Mouse (Mus musculus): ENCODE data around the gene Nkx2-5. TPM values are rescaled to one million over a fixed set of nuclear protein-coding genes. Genes with fewer than 3 reads are reported as not detected.

Gene Nkx2-5
- 10 to 100 TPM; 75.6 to 79.8 TPM for total RNA-seq (2021)
- long read RNA-seq, experiment 1, transcript Nkx2-5-201 (2 exons, 1,525 nt): major isoform, 108 of 123 reads
- long read RNA-seq, experiment 1, transcript Nkx2-5-202 (3 exons, 1,357 nt): minor isoform, 5 of 123 reads
- long read RNA-seq, experiment 1, partial matches to known transcripts: 0 of 123 reads
- long read RNA-seq, experiment 1, other reads (novel, unspliced or antisense): 10 of 123 reads
- long read RNA-seq, experiment 2, transcript Nkx2-5-201 (2 exons, 1,525 nt): major isoform, 56 of 62 reads
- long read RNA-seq, experiment 2, partial matches to known transcripts: 0 of 62 reads
- long read RNA-seq, experiment 2, other reads (novel, unspliced or antisense): 5 of 62 reads

DNA sequence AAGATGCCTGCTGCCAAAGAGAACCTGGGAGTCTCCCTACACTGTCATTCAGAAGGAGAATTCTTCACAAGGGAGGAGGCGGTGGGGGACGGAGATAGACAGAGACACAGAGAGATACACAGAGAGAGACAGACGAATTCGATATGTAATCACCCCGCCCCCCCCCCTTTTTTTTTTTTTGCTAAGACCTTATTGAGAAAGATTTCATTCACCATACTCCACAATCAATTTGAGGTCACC lies at the start of gene Nkx2-5:
TSS of gene Nkx2-5 (minus strand) at position 101 of the 240 bp plus-strand sequence.
- DNase-seq: no peak

DNA sequence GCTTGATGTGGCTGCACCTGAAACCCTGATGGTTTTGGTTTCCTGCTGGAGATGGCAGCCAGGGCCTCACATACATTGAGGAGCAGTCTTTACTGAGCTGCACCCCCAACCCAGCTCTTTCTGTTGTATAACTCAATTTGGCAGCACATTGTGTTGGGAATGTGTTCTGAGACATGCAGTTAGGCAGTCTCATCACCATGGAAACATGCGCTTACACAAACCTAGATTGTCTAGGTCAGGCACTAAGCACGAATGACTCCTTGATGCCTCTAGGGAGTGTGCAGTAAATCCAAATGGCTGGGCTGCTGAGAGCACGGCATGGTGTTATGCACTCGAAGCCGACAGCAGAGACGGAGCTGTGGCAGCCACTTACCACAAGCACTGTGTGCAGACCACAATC lies 49.5 kb upstream of the Nkx2-5 start:
- DNase-seq: no peak

DNA sequence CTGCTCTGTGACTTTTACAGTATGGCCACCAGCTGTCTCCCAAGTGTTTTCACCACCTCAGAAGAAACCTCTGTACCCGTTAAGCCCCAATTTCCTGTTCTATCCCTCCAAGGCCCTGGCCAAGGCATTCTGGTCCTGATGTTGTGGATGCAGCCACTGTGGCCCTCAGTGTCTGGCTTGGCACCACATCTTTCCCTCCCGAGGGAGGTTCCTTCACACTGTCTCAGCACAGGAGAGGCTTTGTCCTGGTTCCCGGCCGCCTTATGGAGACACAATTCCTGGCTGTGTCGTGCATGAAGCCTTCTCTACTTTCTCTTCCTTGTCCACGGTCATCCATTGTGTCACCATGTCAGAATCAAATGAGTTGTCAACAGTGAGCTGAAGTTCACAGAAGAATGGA lies 48.7 kb upstream of the Nkx2-5 start:
- DNase-seq: peak in 1 of 2 experiments; percentile 37

DNA sequence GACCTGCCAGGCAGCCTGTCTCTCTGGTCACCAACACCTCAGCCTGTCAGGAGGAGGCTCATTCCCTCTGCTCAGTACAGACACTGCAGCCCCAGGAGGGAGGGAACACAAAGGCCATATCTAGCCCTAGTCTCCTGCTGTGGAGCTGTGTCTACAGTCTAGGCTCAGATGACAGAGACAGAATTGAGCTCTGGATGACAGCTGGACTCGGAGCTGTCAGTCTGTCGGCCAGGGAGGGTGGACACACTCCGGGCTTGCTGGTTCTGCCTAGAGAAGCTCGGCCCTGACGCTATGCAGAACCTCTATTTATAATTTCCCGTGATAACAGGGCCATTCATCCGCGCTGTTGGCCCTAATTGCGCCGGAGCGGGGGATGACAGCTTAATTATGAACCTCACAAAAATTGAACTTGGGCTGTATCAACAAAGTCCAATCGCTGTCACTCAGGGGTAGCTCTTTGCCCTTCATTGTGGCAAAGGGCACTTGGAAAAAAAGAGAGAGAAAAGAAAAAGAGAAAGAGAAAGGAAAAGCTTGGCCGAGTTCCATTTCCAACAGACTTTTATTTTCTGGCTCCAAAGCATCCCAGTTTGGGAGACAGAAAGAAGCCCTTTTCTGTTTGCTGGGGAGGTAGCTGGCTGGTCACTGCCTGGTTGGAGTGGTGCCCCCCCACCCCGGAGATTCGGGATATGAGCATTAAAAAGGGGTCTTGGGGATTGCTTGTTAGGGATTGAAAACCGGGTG lies 48.0 kb upstream of the Nkx2-5 start:
- DNase-seq: peak; percentile 68 to 82

DNA sequence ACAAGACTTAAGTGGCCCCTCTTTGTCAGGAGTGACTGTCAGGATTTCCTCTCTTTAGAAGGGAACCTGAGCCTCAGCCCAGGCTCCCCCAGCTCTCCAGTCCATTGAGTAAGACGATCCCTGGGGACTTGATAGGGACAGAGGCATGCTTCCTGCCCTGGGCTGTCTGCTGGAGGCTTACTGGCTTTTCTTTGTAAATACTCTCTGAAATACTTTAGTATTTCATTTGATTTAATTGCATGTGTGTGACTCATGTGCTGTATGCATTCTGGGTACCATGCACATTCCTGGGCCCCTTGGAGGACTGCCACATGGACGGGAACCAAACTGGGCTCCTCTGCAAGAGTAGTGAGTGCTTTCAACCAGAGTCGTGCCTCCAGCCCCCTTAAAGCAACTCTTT lies 43.1 kb upstream of the Nkx2-5 start:
- peak in 1 of 2 experiments; percentile 30 for DNase-seq

GRCm38 (mm10) chr17:26886047-26886749 lies 41.4 kb upstream of the Nkx2-5 start:
- peak; percentile 88 to 90 for DNase-seq

GRCm38 (mm10) chr17:26884995-26885926 lies 40.5 kb upstream of the Nkx2-5 start:
- peak; percentile 91 for DNase-seq

GRCm38 (mm10) chr17:26883585-26883984 lies 38.8 kb upstream of the Nkx2-5 start:
- DNase-seq: no peak

GRCm38 (mm10) chr17:26882706-26883105 lies 37.9 kb upstream of the Nkx2-5 start:
- no peak for DNase-seq

DNA sequence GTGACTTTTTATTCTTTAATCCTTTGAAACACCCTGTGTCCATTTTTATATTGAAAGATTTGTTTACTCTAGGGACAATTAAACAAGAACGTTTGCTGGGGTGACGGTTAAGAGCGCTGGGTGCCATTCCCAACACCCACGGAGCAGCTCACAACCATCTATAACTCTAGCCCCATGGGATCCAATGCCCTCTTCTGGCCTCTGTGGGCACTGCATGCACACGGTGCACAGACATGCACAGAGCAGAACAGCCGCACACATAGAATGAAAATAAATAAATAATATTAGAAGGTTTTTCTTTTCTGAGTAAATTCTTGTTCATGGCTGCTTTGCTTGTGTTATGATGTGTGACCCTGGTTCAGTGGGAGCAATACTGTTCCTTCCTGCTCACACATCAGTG lies 34.4 kb upstream of the Nkx2-5 start:
- DNase-seq: no peak

- no peak for DNase-seq
These were observed 33.1 kb upstream of the Nkx2-5 start for GRCm38 (mm10) chr17:26877927-26878326.

GRCm38 (mm10) chr17:26874542-26874941 lies 29.7 kb upstream of the Nkx2-5 start:
- DNase-seq: peak in 1 of 2 experiments; percentile 47

DNA sequence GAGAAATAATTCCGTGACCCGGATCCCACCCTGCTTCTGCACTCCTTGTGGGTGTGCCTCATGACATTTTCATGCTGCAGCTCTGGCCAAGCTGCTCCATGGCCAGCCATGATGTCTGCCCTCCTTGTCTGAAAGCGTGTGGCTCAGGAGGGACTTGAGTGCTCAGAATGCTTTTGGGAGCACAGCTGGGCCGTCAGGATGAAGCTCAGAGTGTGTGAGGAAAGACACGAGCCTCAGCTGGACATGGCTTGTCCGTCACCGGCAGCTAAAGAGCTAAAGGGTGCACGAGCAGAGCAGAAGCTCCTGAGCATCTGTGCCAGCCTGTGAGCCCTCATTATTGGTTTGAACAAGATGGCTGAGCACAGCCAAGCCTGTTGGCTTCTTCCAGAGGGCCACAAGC lies 28.7 kb upstream of the Nkx2-5 start:
- no peak for DNase-seq

- no peak for DNase-seq
These were observed 28.1 kb upstream of the Nkx2-5 start for GRCm38 (mm10) chr17:26872870-26873269.

DNA sequence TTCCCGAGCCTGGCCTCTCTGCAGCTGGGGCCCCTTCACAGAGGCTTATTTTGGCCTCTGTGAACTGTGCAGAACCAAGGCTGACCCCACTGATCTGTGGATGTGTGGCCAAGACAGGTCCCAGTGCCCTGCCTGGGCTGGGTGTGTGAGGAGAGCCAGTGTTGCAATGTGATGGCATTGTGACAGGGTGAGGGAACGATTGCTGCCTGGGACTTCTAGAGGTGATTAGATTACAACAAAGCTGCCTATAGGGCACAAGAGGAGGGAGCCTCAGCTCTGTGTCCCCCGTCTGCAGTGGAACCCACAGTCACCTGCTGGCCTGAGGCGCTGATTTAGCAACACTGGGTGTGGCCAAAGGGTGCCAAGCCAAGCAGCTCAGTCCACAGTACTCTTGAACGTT lies 23.9 kb upstream of the Nkx2-5 start:
- peak; percentile 76 to 85 for DNase-seq

DNA sequence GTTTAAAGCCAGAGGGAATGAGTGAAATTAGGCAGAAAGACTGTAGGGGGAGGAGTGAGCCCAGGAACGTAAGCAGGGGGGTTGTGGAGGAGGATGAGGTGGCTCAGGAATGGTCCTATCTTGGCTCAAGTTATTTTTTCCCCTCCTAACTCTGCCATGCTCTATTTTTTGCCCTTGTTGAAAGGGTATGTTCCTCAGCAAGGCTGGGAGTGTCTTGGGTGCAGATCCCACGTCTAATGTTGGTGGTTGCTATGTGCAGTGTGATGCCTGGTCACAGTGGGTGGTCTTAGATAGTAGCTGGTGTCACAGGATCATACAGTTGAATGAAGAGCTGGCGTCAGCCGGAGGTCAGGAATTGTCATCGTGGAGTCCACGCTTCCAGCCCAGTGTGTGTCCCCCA lies 20.3 kb upstream of the Nkx2-5 start:
- no peak for DNase-seq

DNA sequence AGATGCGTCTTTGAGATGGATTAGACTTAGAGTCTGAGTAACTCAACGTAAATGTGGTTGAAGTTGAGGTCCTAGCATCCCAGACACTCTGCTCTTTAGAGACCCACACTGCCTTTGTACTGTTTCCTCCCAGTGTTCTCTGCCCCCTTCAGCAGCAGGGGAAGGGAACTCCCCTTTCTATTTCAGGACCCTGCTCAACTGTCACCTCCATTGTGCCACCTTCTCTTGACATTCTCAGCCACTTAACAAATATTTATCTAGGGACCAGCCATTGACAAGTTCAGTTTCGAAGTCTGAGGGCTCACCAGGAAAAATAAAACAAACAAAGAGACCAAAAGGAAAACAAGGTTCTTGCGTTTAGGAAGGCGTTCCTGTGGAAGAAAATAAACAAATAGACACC lies 19.5 kb upstream of the Nkx2-5 start:
- peak in 1 of 2 experiments; percentile 35 for DNase-seq

- no peak for DNase-seq
These were observed 17.0 kb upstream of the Nkx2-5 start for GRCm38 (mm10) chr17:26861793-26862192.

DNA sequence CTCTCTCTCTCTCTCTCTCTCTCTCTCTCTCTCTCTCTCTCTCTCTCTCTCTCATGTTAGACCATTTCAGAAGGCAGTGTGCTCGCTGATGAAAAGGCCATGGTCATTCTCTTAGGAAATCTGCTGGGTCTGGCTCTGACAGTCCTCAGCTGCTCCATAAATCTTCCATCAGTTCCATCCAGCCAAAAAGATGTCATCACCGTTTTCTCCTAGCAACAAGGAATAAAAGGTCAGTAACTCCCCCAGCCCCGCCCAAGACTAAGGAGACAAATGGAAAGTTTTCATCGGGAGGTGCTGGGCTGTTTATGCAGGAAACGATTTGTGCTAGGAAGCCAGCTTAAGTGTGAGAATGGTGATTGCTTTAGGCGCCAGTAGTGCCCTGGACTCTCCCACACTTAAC lies 16.6 kb upstream of the Nkx2-5 start:
- DNase-seq: peak; percentile 86 to 88

- DNase-seq: no peak
These were observed 16.1 kb upstream of the Nkx2-5 start for GRCm38 (mm10) chr17:26860906-26861305.

DNA sequence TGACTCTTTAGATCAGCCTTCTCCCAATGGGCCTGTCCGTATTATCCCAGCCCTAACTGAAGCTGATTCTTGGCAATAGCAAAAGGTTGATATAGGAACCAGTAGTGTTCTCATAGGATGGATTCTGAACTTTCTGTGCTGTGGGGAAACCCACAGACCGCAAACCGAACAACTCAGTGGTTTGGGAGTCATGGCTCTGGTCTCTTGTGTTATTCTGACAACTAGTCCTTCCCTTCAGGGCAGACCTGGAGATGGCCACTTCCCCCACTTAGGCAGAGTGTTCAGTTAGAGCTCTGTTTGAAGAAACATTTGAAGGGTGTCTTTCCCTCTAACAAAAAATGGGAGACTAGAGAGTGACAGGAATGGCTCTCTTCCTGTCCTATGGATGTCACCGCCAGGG lies 7.5 kb upstream of the Nkx2-5 start:
- no peak for DNase-seq

GRCm38 (mm10) chr17:26851136-26851460 lies 6.3 kb upstream of the Nkx2-5 start:
- no peak for DNase-seq

All from heart, adult 18-20 months (tissue).